In the genomic region with DNA sequence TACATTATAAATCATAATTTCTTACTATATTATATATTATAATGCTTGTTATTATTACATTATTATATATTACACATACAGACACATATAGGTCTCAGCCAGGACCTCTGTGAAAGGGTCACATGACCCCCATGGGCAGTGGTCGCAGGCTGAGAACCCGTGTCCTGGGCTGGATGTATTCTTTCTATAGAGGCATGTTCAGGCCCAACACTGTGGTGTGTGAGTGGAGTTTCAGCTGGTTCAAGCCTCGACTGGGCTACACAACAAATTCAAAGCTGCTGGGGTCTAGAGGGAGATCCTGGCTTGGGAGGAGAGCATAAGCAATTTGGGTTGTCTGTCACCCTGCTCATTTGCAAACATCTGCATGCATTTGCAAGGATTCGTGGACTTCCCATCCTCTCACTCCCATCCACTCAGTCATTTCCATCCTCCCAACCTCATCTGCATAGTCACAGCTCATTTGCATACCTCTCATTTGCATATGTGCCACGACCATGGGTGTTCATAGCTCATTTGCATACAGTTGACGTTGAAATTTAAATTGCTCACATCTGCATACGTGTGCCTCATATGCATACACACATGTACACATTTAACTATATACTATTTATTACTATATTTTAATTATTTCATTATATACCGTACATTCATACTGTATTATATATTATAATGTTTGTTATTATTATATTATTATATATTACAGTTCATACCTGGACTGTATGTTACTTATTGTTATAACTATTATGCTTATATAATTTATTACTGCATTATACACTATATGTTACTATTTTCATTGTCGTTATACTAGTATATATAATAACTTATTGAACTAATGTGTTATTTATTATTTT, we compare ENCODE assay signal across 14 mouse cellular contexts. TPM values are rescaled to one million over a fixed set of nuclear protein-coding genes. Genes with fewer than 3 reads are reported as not detected.
DNase-seq lines count a peak whose midpoint lies in the region; ATAC-seq and TF ChIP-seq lines count a peak whose summit lies in the region.
"Had no signal": no experiment of that assay in that cellular context is flagged by ENCODE, and none has a peak within 500 bp of the region (broad histone marks: within the 10 kb centered on the region; RNA-seq: fewer than 3 reads in every experiment).

No protein-coding gene starts in this region.

- DNase-seq in kidney, adult 8-10 months, result no peak
- peak; percentile 81 for DNase-seq in brain, embryonic 14.5 days (ENCODE audit: low read depth)
- DNase-seq in naive thymus-derived CD4-positive, alpha-beta T cell, adult 2 months (ENCODE audit: low read depth), result peak; percentile 35
- no peak for DNase-seq in lung, adult 18-20 months
- DNase-seq in urinary bladder, postnatal 4 days (ENCODE audit: low spot score in 2 of 2), result no peak
- DNase-seq: adrenal gland, postnatal 25 days; cerebellum, postnatal 14 days; thymus, postnatal 36 days had no signal

- no peak for TF ChIP-seq CTCF in brain, embryonic 14.5 days (IDR thresholded peaks at IDR 0.05; ENCODE audit: borderline replicate concordance, extremely low read depth, insufficient read depth, insufficient read length)

- 92% methylated on average over 9 of the region's 9 CpGs for WGBS in kidney, embryonic 15.5 days
- WGBS in hindbrain, embryonic 16.5 days, result 66% methylated on average over 9 of the region's 9 CpGs

- no peak overlapping the region for H3K27ac ChIP-seq in kidney, embryonic 15.5 days
- H3K27ac ChIP-seq in hindbrain, embryonic 16.5 days (ENCODE audit: low read depth, low read length), result no peak overlapping the region
- H3K27ac ChIP-seq: limb, embryonic 15.5 days had no signal

- peak; percentile 12; the same call in 1 of the 2 replicates for ATAC-seq in kidney, embryonic 15.5 days (replicated peaks; ENCODE audit: low FRiP score)
- ATAC-seq in hindbrain, embryonic 16.5 days, result peak; percentile 27; the same call in 1 of the 2 replicates
- no peak for ATAC-seq in megakaryocyte, adult 5-6 weeks (ENCODE audit: poor library complexity, severe bottlenecking)

- H3K9me3 ChIP-seq in kidney, embryonic 15.5 days (replicated peaks), result no peaks in the 10 kb centered on the region
- H3K9me3 ChIP-seq in hindbrain, embryonic 16.5 days (ENCODE audit: control insufficient read depth, low read length), result no peaks in the 10 kb centered on the region
- H3K9me3 ChIP-seq: limb, embryonic 15.5 days had no signal

- no peak overlapping the region for H3K4me2 ChIP-seq in kidney, embryonic 15.5 days
- no peak overlapping the region for H3K4me2 ChIP-seq in hindbrain, embryonic 16.5 days (ENCODE audit: low read length)
- H3K4me2 ChIP-seq: limb, embryonic 15.5 days had no signal

- H3K36me3 ChIP-seq in kidney, embryonic 15.5 days, result peaks cover 7% of the 10 kb centered on the region; the same call in 1 of the 2 replicates
- no peaks in the 10 kb centered on the region for H3K36me3 ChIP-seq in hindbrain, embryonic 16.5 days (ENCODE audit: control insufficient read depth, insufficient read depth, low read length)
- H3K36me3 ChIP-seq: limb, embryonic 15.5 days had no signal

- no peaks in the 10 kb centered on the region for H3K27me3 ChIP-seq in kidney, embryonic 15.5 days
- H3K27me3 ChIP-seq in hindbrain, embryonic 16.5 days (replicated peaks; ENCODE audit: control insufficient read depth, insufficient read depth, low read length), result no peaks in the 10 kb centered on the region
- H3K27me3 ChIP-seq: limb, embryonic 15.5 days had no signal

- no peak for TF ChIP-seq POLR2A in brain, embryonic 14.5 days (IDR thresholded peaks at IDR 0.05; ENCODE audit: borderline replicate concordance, extremely low read depth, insufficient read depth, insufficient read length, poor library complexity, severe bottlenecking)

- H3K9ac ChIP-seq in kidney, embryonic 15.5 days, result no peak overlapping the region
- no peak overlapping the region for H3K9ac ChIP-seq in hindbrain, embryonic 16.5 days (ENCODE audit: low read depth, low read length)
- H3K9ac ChIP-seq: limb, embryonic 15.5 days had no signal

- H3K4me3 ChIP-seq in kidney, embryonic 15.5 days (replicated peaks), result no peak overlapping the region
- H3K4me3 ChIP-seq in hindbrain, embryonic 16.5 days (ENCODE audit: low read length), result no peak overlapping the region
- H3K4me3 ChIP-seq: limb, embryonic 15.5 days had no signal

- no peaks in the 10 kb centered on the region for H3K4me1 ChIP-seq in kidney, embryonic 15.5 days
- no peaks in the 10 kb centered on the region for H3K4me1 ChIP-seq in hindbrain, embryonic 16.5 days (ENCODE audit: control insufficient read depth, insufficient read depth, low read depth, low read length)
- H3K4me1 ChIP-seq: limb, embryonic 15.5 days had no signal

RNA-seq across cellular contexts. Expression of a gene that starts 21.2 kb away (rescaled TPM):
- not detected in 2 replicates for polyA plus RNA-seq in kidney, embryonic 15.5 days (2015; fragmentation: Nextera tagmentation; extraction: Ambion mirVana)
- polyA plus RNA-seq in brain, embryonic 14.5 days (2012; rRNA removed), result not detected in 2 replicates
- polyA plus RNA-seq in hindbrain, embryonic 16.5 days (2015; fragmentation: Nextera tagmentation; extraction: Ambion mirVana), result not detected in 2 replicates
- not detected in 2 replicates for total RNA-seq in megakaryocyte, adult 5-6 weeks (2015)
- total RNA-seq in megakaryocyte, adult 5-6 weeks (2017), result not detected in 2 replicates
- total RNA-seq: adrenal gland, postnatal 25 days; monocyte, adult 5-6 weeks had no signal
- polyA plus RNA-seq: heart, embryonic 14.5 days; limb, embryonic 15.5 days had no signal

RNA-seq across cellular contexts. Expression of a gene that starts 53.9 kb away (rescaled TPM):
- 47.9 and 49.1 TPM in 2 replicates for polyA plus RNA-seq in kidney, embryonic 15.5 days (2015; fragmentation: Nextera tagmentation; extraction: Ambion mirVana)
- 90.7 and 99.7 TPM in 2 replicates for polyA plus RNA-seq in brain, embryonic 14.5 days (2012; rRNA removed)
- 41.3 and 45.8 TPM in 2 replicates for polyA plus RNA-seq in hindbrain, embryonic 16.5 days (2015; fragmentation: Nextera tagmentation; extraction: Ambion mirVana)
- total RNA-seq in megakaryocyte, adult 5-6 weeks (2015), result 152 and 162 TPM in 2 replicates
- total RNA-seq in megakaryocyte, adult 5-6 weeks (2017), result 119 and 124 TPM in 2 replicates

Comparison
In these comparisons a context has a peak if more than half of its experiments do, and no peak if none do; other contexts are left out.
1. DNase-seq: peak in brain, embryonic 14.5 days (single experiment) and naive thymus-derived CD4-positive, alpha-beta T cell, adult 2 months (single experiment); none in kidney, adult 8-10 months (0 of 2), lung, adult 18-20 months (0 of 2) and urinary bladder, postnatal 4 days (0 of 2).